Mouse (Mus musculus) lung, embryonic 14.5 days (tissue): ENCODE measurements around the gene Kat7. TPM values are rescaled to one million over a fixed set of nuclear protein-coding genes. Genes with fewer than 3 reads are reported as not detected.

ENCODE experiments used
- ATAC-seq: fragments of 200-750 bp; cut with Nextera tagmentation; 2 replicates; pipeline ENCODE4 v1.8.0; 2017; ENCODE audit warnings: mild to moderate bottlenecking, moderate TSS enrichment, moderate library complexity; ENCODE audit not compliant: insufficient read depth
- DNase-seq: peaks from one replicate; pipeline ENCODE4 v3.0.0-alpha.2; 2015
- H3K27ac ChIP-seq: fragments of 300-500 bp; sonication (generic); 2 replicates; pipeline ENCODE4 v1.5.1; 2014; ENCODE audit warnings: low read depth, mild to moderate bottlenecking, moderate library complexity
- H3K27me3 ChIP-seq: fragments of 300-500 bp; sonication (generic); 2 replicates; pipeline ENCODE4 v1.6.1; 2014; ENCODE audit warnings: low read length, control low read depth; ENCODE audit not compliant: insufficient read depth
- H3K36me3 ChIP-seq: fragments of 300-500 bp; sonication (generic); 2 replicates; pipeline ENCODE4 v1.6.1; 2014; ENCODE audit warnings: control low read depth; ENCODE audit not compliant: insufficient read depth
- H3K4me1 ChIP-seq: fragments of 300-500 bp; sonication (generic); 2 replicates; pipeline ENCODE4 v1.6.1; 2014; ENCODE audit warnings: antibody characterized with exemption, control low read depth; ENCODE audit not compliant: insufficient read depth
- H3K4me2 ChIP-seq: fragments of 300-500 bp; sonication (generic); 2 replicates; pipeline ENCODE4 v1.6.1; 2014; ENCODE audit warnings: mild to moderate bottlenecking
- H3K4me3 ChIP-seq: fragments of 300-500 bp; sonication (generic); 2 replicates; pipeline ENCODE4 v1.5.1; 2014; ENCODE audit warnings: low read depth, low read length
- H3K9ac ChIP-seq: fragments of 300-500 bp; sonication (generic); 2 replicates; pipeline ENCODE4 v1.6.1; 2014
- H3K9me3 ChIP-seq: fragments of 300-500 bp; sonication (generic); 2 replicates; pipeline ENCODE4 v1.6.1; 2016; ENCODE audit warnings: low read depth, low read length, control low read depth
- CTCF ChIP-seq: IDR thresholded peaks from 2 replicates; pipeline ENCODE4 v1.5.1; 2016; ENCODE audit warnings: antibody characterized with exemption, low read depth
- WGBS: fragments of 180-500 bp; shearing (Covaris S2); extraction: QIAGEN DNeasy Blood & Tissue Kit; methylation state at CpG from one replicate; pipeline ENCODE4 v1.1.7; 2014; 5-methylcytosine and 5-hydroxymethylcytosine counted together
- polyA plus RNA-seq: library from polyadenylated mRNA; unstranded; fragments of >200 nt; fragmentation: Nextera tagmentation; extraction: Ambion mirVana; gene quantifications from 2 replicates; pipeline ENCODE4 v1.2.1, GENCODE M21; 2014

Gene Kat7
- polyA plus RNA-seq = 77.0 and 83.7 TPM in 2 replicates

GRCm38 (mm10) chr11:95310007-95310647 is at the start of gene Kat7:
Gene Kat7 (minus strand): TSS chr11:95310246.
- no peaks in the 10 kb centered on the region for H3K9me3 ChIP-seq
- peak within 1 kb of the TSS; percentile 96 for H3K9ac ChIP-seq
- ATAC-seq (peak; percentile 92), DNase-seq (peak; percentile 99)
- no peak for TF ChIP-seq CTCF
- H3K4me1 ChIP-seq = peaks cover 5% of the 10 kb centered on the region; the same call in 1 of the 2 replicates
- H3K4me3 ChIP-seq = peak within 1 kb of the TSS; percentile 83
- H3K36me3 ChIP-seq = peaks cover 10% of the 10 kb centered on the region
- peak within 1 kb of the TSS; percentile 98 for H3K27ac ChIP-seq
- peak within 1 kb of the TSS; percentile 87 for H3K4me2 ChIP-seq
- WGBS = under 1% methylated on average over 42 of the region's 42 CpGs
- H3K27me3 ChIP-seq = no peaks in the 10 kb centered on the region

GRCm38 (mm10) chr11:95358263-95358662 is 48.2 kb upstream of the Kat7 start:
- 42% methylated on average over 3 of the region's 3 CpGs for WGBS
- no peak for DNase-seq
- no peak for ATAC-seq
- Histone ChIP-seq H3K9ac (no peak overlapping the region), H3K36me3 (0 out of 2 replicates have a peak, but pooled peaks cover 5% of the 10 kb centered on the region), H3K27ac (no peak overlapping the region), H3K4me3 (no peak overlapping the region), H3K4me2 (no peak overlapping the region), H3K9me3 (no peaks in the 10 kb centered on the region), H3K27me3 (no peaks in the 10 kb centered on the region), H3K4me1 (0 out of 2 replicates have a peak, but pooled peaks cover 3% of the 10 kb centered on the region)
- TF ChIP-seq CTCF = no peak

- H3K9ac ChIP-seq = no peak overlapping the region
- H3K36me3 ChIP-seq = 0 out of 2 replicates have a peak, but pooled peaks cover 5% of the 10 kb centered on the region
- 70% methylated on average over 17 of the region's 17 CpGs for WGBS
- no peak for TF ChIP-seq CTCF
- 0 out of 2 replicates have a peak overlapping the region, but pooled peaks have one; percentile 3 for H3K4me2 ChIP-seq
- H3K4me3 ChIP-seq = no peak overlapping the region
- DNase-seq = peak; percentile 27
- no peaks in the 10 kb centered on the region for H3K9me3 ChIP-seq
- H3K27ac ChIP-seq = peak overlapping the region; percentile 38; the same call in 1 of the 2 replicates
- no peaks in the 10 kb centered on the region for H3K27me3 ChIP-seq
- 0 out of 2 replicates have a peak, but pooled peaks cover 3% of the 10 kb centered on the region for H3K4me1 ChIP-seq
- peak; percentile 60 for ATAC-seq
These were observed 46.6 kb upstream of the Kat7 start for GRCm38 (mm10) chr11:95356469-95357273.

DNA sequence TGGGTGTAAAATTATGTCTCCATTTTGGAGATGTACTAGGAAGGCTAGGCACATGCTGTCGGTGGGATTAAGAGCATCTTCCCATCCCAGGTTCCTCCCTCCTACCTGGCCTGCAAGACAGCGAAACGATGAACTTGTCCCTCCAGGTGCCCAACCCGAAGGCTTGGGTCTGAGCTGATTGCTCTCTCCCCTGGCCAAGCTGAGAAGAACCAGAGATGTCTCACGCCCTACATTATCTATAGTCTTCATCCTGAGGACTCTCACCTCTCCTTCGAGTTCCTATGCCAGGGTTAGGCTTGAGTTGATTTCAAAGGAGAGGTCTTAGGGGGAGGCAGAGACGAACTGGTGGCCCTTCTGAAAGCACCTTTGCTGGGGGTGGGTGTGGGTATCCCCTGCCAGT is 46.0 kb upstream of the Kat7 start:
- no peaks in the 10 kb centered on the region for H3K9me3 ChIP-seq
- no peaks in the 10 kb centered on the region for H3K27me3 ChIP-seq
- TF ChIP-seq CTCF = no peak
- no peak overlapping the region for H3K4me2 ChIP-seq
- 0 out of 2 replicates have a peak, but pooled peaks cover 3% of the 10 kb centered on the region for H3K4me1 ChIP-seq
- no peak overlapping the region for H3K9ac ChIP-seq
- no peak for DNase-seq
- WGBS = 80% methylated on average over 7 of the region's 7 CpGs
- peak overlapping the region; percentile 38; the same call in 1 of the 2 replicates for H3K27ac ChIP-seq
- no peak overlapping the region for H3K4me3 ChIP-seq
- no peak for ATAC-seq
- 0 out of 2 replicates have a peak, but pooled peaks cover 5% of the 10 kb centered on the region for H3K36me3 ChIP-seq

DNA sequence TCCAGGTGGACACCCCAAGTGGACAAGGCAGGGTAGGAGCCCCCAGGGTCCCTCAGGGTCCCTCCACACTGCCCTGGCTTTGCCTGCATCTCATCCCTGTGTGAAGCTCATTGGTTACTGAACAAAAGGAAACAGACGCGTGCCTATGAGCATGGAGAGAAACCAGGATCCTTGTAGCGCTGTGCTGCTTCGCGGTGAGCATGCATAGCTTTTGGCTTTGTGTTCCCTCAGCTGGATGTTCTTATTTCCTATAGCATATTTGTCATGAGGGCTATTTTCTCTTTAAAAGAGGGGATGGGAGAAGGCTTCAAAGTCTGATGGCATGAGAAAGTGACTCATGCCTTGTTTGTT is 45.6 kb upstream of the Kat7 start:
- Histone ChIP-seq H3K4me2 (no peak overlapping the region), H3K9me3 (no peaks in the 10 kb centered on the region), H3K4me1 (0 out of 2 replicates have a peak, but pooled peaks cover 3% of the 10 kb centered on the region), H3K4me3 (no peak overlapping the region), H3K9ac (no peak overlapping the region), H3K27ac (no peak overlapping the region), H3K27me3 (no peaks in the 10 kb centered on the region), H3K36me3 (0 out of 2 replicates have a peak, but pooled peaks cover 5% of the 10 kb centered on the region)
- ATAC-seq = no peak
- WGBS = 92% methylated on average over 5 of the region's 5 CpGs
- TF ChIP-seq CTCF = no peak
- DNase-seq = no peak

DNA sequence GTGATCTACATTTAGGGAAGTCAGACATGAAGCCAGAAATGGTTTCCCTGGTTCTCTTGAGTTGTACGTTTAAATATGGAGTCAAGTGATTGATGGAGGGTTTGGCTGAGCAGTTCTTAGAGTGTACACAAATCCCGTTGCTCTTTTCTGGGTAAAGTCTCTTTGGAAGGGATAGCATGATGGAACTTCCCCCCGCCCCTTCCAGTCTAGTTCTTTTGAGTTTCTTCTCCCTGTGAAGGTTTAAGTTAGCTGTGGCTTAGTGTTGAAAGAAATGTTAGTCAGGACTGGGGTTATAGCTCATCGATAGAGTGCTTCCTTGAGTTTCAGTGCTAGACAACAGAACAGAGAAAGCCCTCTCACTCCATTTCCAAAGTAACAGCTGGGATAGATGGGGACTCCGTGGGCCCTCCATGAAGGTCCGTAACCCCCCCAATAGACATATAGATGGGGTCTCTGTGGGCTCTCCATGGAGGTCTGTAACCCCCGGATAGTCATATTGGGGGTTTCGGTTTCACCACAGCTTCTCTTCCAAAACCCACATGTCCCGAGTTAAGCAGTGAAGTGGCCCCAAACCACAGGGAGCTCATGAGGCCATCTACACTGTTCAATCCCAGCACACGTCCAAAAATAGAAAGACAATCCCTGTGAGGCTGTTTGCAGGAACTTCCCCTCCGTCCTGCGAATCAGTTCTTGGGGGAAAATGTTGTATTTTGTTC is 45.1 kb upstream of the Kat7 start:
- Histone ChIP-seq H3K27me3 (no peaks in the 10 kb centered on the region), H3K4me2 (no peak overlapping the region), H3K9me3 (no peaks in the 10 kb centered on the region), H3K9ac (no peak overlapping the region), H3K27ac (no peak overlapping the region), H3K4me1 (0 out of 2 replicates have a peak, but pooled peaks cover 3% of the 10 kb centered on the region), H3K4me3 (no peak overlapping the region), H3K36me3 (0 out of 2 replicates have a peak, but pooled peaks cover 5% of the 10 kb centered on the region)
- ATAC-seq = no peak
- 73% methylated on average over 12 of the region's 12 CpGs for WGBS
- DNase-seq = no peak
- no peak for TF ChIP-seq CTCF
